Mouse (Mus musculus): Measurements from ENCODE around the gene Eif2b3.

DNA sequence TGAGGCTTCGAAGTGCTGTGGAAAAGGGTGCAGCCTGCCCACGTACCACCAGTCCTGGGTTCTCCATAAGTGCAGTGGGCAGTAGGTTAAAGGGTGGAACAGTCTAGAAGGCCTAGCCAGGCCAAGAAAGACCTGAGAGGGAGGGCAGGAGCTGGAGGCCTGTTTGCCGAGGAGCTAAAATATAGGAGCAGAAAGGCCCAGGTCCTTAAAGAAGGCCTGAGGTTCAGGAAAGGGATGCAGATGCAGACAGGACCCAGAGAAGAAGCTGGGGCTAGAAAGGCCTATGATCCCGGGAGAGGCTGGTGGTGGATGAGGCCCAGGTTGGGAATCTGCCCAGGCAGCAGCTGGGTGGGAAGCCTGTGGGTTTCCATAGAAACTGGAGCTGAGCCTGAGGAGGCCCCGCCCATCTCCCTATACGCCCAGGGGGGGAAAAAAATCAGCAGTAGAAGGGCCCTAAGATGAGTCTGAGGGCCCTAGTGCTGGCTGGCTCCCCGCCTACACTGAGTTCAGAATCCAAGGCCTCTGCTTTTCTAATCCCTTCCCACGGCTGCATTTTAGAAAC lies 106.2 kb downstream of the Eif2b3 start, which contains the start of gene Btbd19:
- TF ChIP-seq POLR2A (IDR thresholded peaks at IDR 0.05; ENCODE audit: insufficient read depth, low read length) (peak; percentile 23), CTCF (IDR thresholded peaks at IDR 0.05; ENCODE audit: low read depth, low read length) (no peak), EP300 (IDR thresholded peaks at IDR 0.05; ENCODE audit: insufficient read depth, low read depth, low read length) (no peak)

All from ES-Bruce4 (cell line).